Mouse (Mus musculus) hindbrain, embryonic 10.5 days (tissue): ENCODE measurements around the gene Gm7971. TPM values are rescaled to one million over a fixed set of nuclear protein-coding genes. Genes with fewer than 3 reads are reported as not detected.
"Not testable (repeated sequence)": the region's sequence is repeated elsewhere in the genome, so short reads cannot be mapped to it uniquely, and the experiment has no call there.

Experiments
- DNase-seq: peaks from one replicate; pipeline ENCODE4 v3.0.0-alpha.2; 2017; ENCODE audit warnings: low spot score
- H3K27ac ChIP-seq: fragments of 300-500 bp; sonication (generic); 2 replicates; pipeline ENCODE4 v1.5.1; 2016; ENCODE audit warnings: mild to moderate bottlenecking, moderate library complexity
- H3K27me3 ChIP-seq: fragments of 300-500 bp; sonication (generic); 2 replicates; pipeline ENCODE4 v1.6.1; 2016; ENCODE audit warnings: mild to moderate bottlenecking; ENCODE audit not compliant: poor library complexity, insufficient read depth, severe bottlenecking
- H3K36me3 ChIP-seq: fragments of 300-500 bp; sonication (generic); 2 replicates; pipeline ENCODE4 v1.6.1; 2016; ENCODE audit warnings: mild to moderate bottlenecking, moderate library complexity
- H3K4me1 ChIP-seq: fragments of 300-500 bp; sonication (generic); replicated peaks from 2 replicates; pipeline ENCODE4 v1.6.1; 2016; ENCODE audit warnings: mild to moderate bottlenecking
- H3K4me3 ChIP-seq: fragments of 300-500 bp; sonication (generic); 2 replicates; pipeline ENCODE4 v1.5.1; 2016; ENCODE audit warnings: mild to moderate bottlenecking, moderate library complexity
- H3K9me3 ChIP-seq: fragments of 300-500 bp; sonication (generic); 2 replicates; pipeline ENCODE4 v1.6.1; 2016; ENCODE audit warnings: mild to moderate bottlenecking, moderate library complexity
- WGBS: fragments of 180-500 bp; shearing (Covaris S2); methylation state at CpG from one replicate; pipeline ENCODE4 v1.1.7; 2016; 5-methylcytosine and 5-hydroxymethylcytosine counted together
- polyA plus RNA-seq: library from polyadenylated mRNA; unstranded; fragments of >200 nt; fragmentation: Nextera tagmentation; extraction: Ambion mirVana; gene quantifications from 2 replicates; pipeline ENCODE4 v1.2.1, GENCODE M21; 2016

Gm7971 gene
- not detected in 2 replicates for polyA plus RNA-seq

- H3K36me3 ChIP-seq, H3K27me3 ChIP-seq, H3K4me1 ChIP-seq, H3K4me3 ChIP-seq, DNase-seq, H3K9me3 ChIP-seq, H3K27ac ChIP-seq: not testable (repeated sequence)
- WGBS = no CpG with 5 or more reads among the region's 1 CpGs
Observed at GRCm38 (mm10) chr5:95594775-95595174, at the start of gene Gm7971. TSS of gene Gm7971 (minus strand) at chr5:95594875.

Other genes with a start within 250 kb of the Gm7971 start
- not detected in 2 replicates for gene D5Ertd577e, start 138.1 kb downstream of the Gm7971 start, polyA plus RNA-seq
- not detected in 2 replicates for gene Gm3286, start 84.1 kb downstream of the Gm7971 start, polyA plus RNA-seq
- gene Gm7978, start 141.3 kb upstream of the Gm7971 start, polyA plus RNA-seq = not detected in 2 replicates
- gene Gm7982, start 147.1 kb upstream of the Gm7971 start, polyA plus RNA-seq = not detected in 2 replicates
- gene E330014E10Rik, start 181.1 kb upstream of the Gm7971 start, polyA plus RNA-seq = not detected in 2 replicates